Mouse (Mus musculus): ENCODE measurements around the gene Fkbp2. TPM values are rescaled to one million over a fixed set of nuclear protein-coding genes. Genes with fewer than 3 reads are reported as not detected.

Gene Fkbp2
- polyA plus RNA-seq, 1 experiment from 2014 or later, result 134 TPM

DNA sequence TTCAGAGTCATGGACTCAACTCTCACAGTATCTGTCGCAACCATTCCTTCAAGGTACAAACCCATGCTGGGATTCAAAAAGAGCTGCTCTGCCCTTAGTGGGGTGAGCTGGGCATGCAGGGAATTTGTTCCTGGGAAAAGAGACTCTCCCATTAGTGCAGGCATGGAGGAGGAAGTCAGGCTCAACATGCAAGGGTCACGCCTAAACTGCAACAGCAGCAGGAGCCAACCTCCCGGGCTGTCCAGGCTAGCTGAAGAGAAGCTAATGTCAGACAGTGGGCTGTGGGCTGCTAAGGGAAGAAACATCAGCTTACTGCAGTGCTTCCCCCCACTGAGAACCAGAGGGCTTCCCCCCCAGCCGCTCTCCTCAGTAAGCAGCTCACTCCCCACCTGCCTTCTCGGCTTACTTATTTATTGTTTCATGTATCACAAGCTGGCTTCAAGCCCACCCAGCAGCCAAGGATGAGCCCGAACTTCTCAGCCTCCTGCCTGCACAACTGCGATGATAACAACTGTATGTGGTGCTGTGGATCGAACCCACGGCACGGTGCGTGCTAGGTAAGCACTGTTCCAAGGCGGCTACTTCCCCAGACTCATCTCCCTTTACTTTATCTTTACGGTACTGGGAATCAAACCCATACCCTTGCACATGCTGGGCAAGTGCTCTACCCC, 7.9 kb downstream of the Fkbp2 start:
- H3K27me3 ChIP-seq (ENCODE audit: control insufficient read depth, insufficient read depth, low read length), result no peaks in the 10 kb centered on the region
- H3K27ac ChIP-seq (replicated peaks), result peak overlapping the region; percentile 56; the same call in 1 of the 2 replicates
- DNase-seq (ENCODE audit: low spot score), result no peak
- 76% methylated on average over 13 of the region's 13 CpGs for WGBS
- H3K4me2 ChIP-seq (replicated peaks; ENCODE audit: low read depth), result no peak overlapping the region
- H3K4me3 ChIP-seq (ENCODE audit: low read depth, low read length), result no peak overlapping the region
- no peak overlapping the region for H3K9ac ChIP-seq (ENCODE audit: low read length)
- ATAC-seq (ENCODE audit: low FRiP score, low TSS enrichment), result no peak
- no peak for TF ChIP-seq EP300 (optimal IDR thresholded peaks at IDR 0.05)
- no peak for TF ChIP-seq CTCF (IDR thresholded peaks at IDR 0.05; ENCODE audit: low read depth)
- no peaks in the 10 kb centered on the region for H3K9me3 ChIP-seq (ENCODE audit: control insufficient read depth, low read length)
- peaks cover 10% of the 10 kb centered on the region for H3K4me1 ChIP-seq (replicated peaks; ENCODE audit: control insufficient read depth, insufficient read depth)
- H3K36me3 ChIP-seq (ENCODE audit: control insufficient read depth, insufficient read depth, low read length), result no peaks in the 10 kb centered on the region

DNA sequence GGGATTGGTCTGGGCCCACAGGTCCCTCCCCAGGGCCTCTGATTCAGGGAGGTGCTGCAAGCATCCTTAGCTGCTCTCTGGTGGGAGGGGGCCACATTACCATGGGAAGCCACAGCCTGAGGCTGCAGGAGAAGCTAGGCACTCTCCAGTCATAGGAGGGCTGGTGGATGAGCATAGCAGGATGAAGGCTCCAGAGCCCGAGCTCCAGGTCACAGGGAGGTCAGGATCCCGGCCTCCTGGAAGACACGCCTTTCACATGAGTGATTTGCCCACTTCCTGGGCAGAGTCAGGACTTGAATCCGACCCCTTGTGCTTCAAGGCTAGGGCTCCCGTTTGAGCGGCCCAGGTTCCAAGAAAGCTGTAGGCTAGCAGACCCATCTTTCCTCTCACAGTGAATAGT, 8.7 kb downstream of the Fkbp2 start:
- Histone ChIP-seq H3K27me3 (ENCODE audit: control insufficient read depth, insufficient read depth, low read length) (no peaks in the 10 kb centered on the region), H3K27ac (replicated peaks) (peak overlapping the region; percentile 56; the same call in 1 of the 2 replicates), H3K9ac (ENCODE audit: low read length) (no peak overlapping the region), H3K4me2 (replicated peaks; ENCODE audit: low read depth) (no peak overlapping the region), H3K4me3 (ENCODE audit: low read depth, low read length) (no peak overlapping the region), H3K9me3 (ENCODE audit: control insufficient read depth, low read length) (no peaks in the 10 kb centered on the region), H3K4me1 (replicated peaks; ENCODE audit: control insufficient read depth, insufficient read depth) (peaks cover 10% of the 10 kb centered on the region), H3K36me3 (ENCODE audit: control insufficient read depth, insufficient read depth, low read length) (no peaks in the 10 kb centered on the region)
- no peak for TF ChIP-seq EP300 (optimal IDR thresholded peaks at IDR 0.05)
- no peak for TF ChIP-seq CTCF (IDR thresholded peaks at IDR 0.05; ENCODE audit: low read depth)
- no peak for ATAC-seq (ENCODE audit: low FRiP score, low TSS enrichment)
- 31% methylated on average over 6 of the region's 6 CpGs for WGBS
- DNase-seq (ENCODE audit: low spot score), result no peak

GRCm38 (mm10) chr19:6970460-6971085, 9.7 kb downstream of the Fkbp2 start:
- 33% methylated on average over 10 of the region's 11 CpGs for WGBS
- Histone ChIP-seq H3K9me3 (ENCODE audit: control insufficient read depth, low read length) (no peaks in the 10 kb centered on the region), H3K4me3 (ENCODE audit: low read depth, low read length) (no peak overlapping the region), H3K27ac (replicated peaks) (peak overlapping the region; percentile 25; the same call in 1 of the 2 replicates), H3K4me1 (replicated peaks; ENCODE audit: control insufficient read depth, insufficient read depth) (peaks cover 10% of the 10 kb centered on the region), H3K27me3 (ENCODE audit: control insufficient read depth, insufficient read depth, low read length) (no peaks in the 10 kb centered on the region), H3K36me3 (ENCODE audit: control insufficient read depth, insufficient read depth, low read length) (peaks cover 10% of the 10 kb centered on the region), H3K4me2 (replicated peaks; ENCODE audit: low read depth) (peak overlapping the region; percentile 87), H3K9ac (ENCODE audit: low read length) (peak overlapping the region; percentile 31; the same call in 1 of the 2 replicates)
- DNase-seq (ENCODE audit: low spot score) (no peak), ATAC-seq (ENCODE audit: low FRiP score, low TSS enrichment) (no peak)
- no peak for TF ChIP-seq EP300 (optimal IDR thresholded peaks at IDR 0.05)
- no peak for TF ChIP-seq CTCF (IDR thresholded peaks at IDR 0.05; ENCODE audit: low read depth)

GRCm38 (mm10) chr19:6969665-6970381, 10.5 kb downstream of the Fkbp2 start:
- peak; percentile 80 for TF ChIP-seq CTCF (IDR thresholded peaks at IDR 0.05; ENCODE audit: low read depth)
- TF ChIP-seq EP300 (optimal IDR thresholded peaks at IDR 0.05), result no peak
- peak overlapping the region; percentile 76 for H3K4me3 ChIP-seq (ENCODE audit: low read depth, low read length)
- H3K4me1 ChIP-seq (replicated peaks; ENCODE audit: control insufficient read depth, insufficient read depth), result peaks cover 10% of the 10 kb centered on the region
- WGBS, result under 1% methylated on average over 52 of the region's 55 CpGs
- DNase-seq (ENCODE audit: low spot score), result peak; percentile 89
- H3K9ac ChIP-seq (ENCODE audit: low read length), result peak overlapping the region; percentile 82
- peak overlapping the region; percentile 87 for H3K4me2 ChIP-seq (replicated peaks; ENCODE audit: low read depth)
- peak overlapping the region; percentile 79 for H3K27ac ChIP-seq (replicated peaks)
- ATAC-seq (ENCODE audit: low FRiP score, low TSS enrichment), result peak; percentile 71
- H3K36me3 ChIP-seq (ENCODE audit: control insufficient read depth, insufficient read depth, low read length), result peaks cover 16% of the 10 kb centered on the region
- H3K9me3 ChIP-seq (ENCODE audit: control insufficient read depth, low read length), result no peaks in the 10 kb centered on the region
- H3K27me3 ChIP-seq (ENCODE audit: control insufficient read depth, insufficient read depth, low read length), result no peaks in the 10 kb centered on the region

- Histone ChIP-seq H3K36me3 (ENCODE audit: control insufficient read depth, insufficient read depth, low read length) (peaks cover 21% of the 10 kb centered on the region), H3K4me1 (replicated peaks; ENCODE audit: control insufficient read depth, insufficient read depth) (peaks cover 10% of the 10 kb centered on the region), H3K4me3 (ENCODE audit: low read depth, low read length) (peak overlapping the region; percentile 76), H3K9ac (ENCODE audit: low read length) (peak overlapping the region; percentile 82), H3K27ac (replicated peaks) (peak overlapping the region; percentile 79), H3K4me2 (replicated peaks; ENCODE audit: low read depth) (peak overlapping the region; percentile 87), H3K27me3 (ENCODE audit: control insufficient read depth, insufficient read depth, low read length) (no peaks in the 10 kb centered on the region), H3K9me3 (ENCODE audit: control insufficient read depth, low read length) (no peaks in the 10 kb centered on the region)
- TF ChIP-seq CTCF (IDR thresholded peaks at IDR 0.05; ENCODE audit: low read depth), result no peak
- no peak for TF ChIP-seq EP300 (optimal IDR thresholded peaks at IDR 0.05)
- no peak for DNase-seq (ENCODE audit: low spot score)
- WGBS, result under 1% methylated on average over 20 of the region's 20 CpGs
- no peak for ATAC-seq (ENCODE audit: low FRiP score, low TSS enrichment)
These were observed 11.0 kb downstream of the Fkbp2 start for GRCm38 (mm10) chr19:6969291-6969664.
